Mouse (Mus musculus) ES-Bruce4 (cell line): Measurements from ENCODE around the gene Lhfpl2. TPM values are rescaled to one million over a fixed set of nuclear protein-coding genes. Genes with fewer than 3 reads are reported as not detected.

ENCODE experiments used
- H3K27ac ChIP-seq: 2 replicates; pipeline ENCODE4 v1.5.1; 2012; ENCODE audit warnings: low read length, inconsistent platforms; ENCODE audit not compliant: insufficient read depth
- H3K27me3 ChIP-seq: 2 replicates; pipeline ENCODE4 v1.6.1; 2012; ENCODE audit warnings: mild to moderate bottlenecking, low read length, inconsistent platforms; ENCODE audit not compliant: control insufficient read depth, poor library complexity, insufficient read depth, severe bottlenecking
- H3K36me3 ChIP-seq: 2 replicates; pipeline ENCODE4 v1.6.1; 2012; ENCODE audit warnings: inconsistent platforms, mild to moderate bottlenecking, low read length, moderate library complexity; ENCODE audit not compliant: control insufficient read depth, poor library complexity, insufficient read depth, severe bottlenecking
- H3K4me1 ChIP-seq: one replicate; pipeline ENCODE4 v1.8.1; 2011; ENCODE audit warnings: low read length; ENCODE audit not compliant: control insufficient read depth, insufficient read depth
- H3K4me3 ChIP-seq: 2 replicates; pipeline ENCODE4 v1.5.1; 2011; ENCODE audit warnings: low read depth, mild to moderate bottlenecking, low read length
- H3K9ac ChIP-seq: 2 replicates; pipeline ENCODE4 v1.6.1; 2012; ENCODE audit warnings: low read depth, mild to moderate bottlenecking, inconsistent platforms; ENCODE audit not compliant: poor library complexity, severe bottlenecking
- H3K9me3 ChIP-seq: replicated peaks from 2 replicates; pipeline ENCODE4 v1.6.1; 2012; ENCODE audit warnings: mild to moderate bottlenecking, low read length, inconsistent platforms; ENCODE audit not compliant: control insufficient read depth, poor library complexity, insufficient read depth, severe bottlenecking
- CTCF ChIP-seq: IDR thresholded peaks from one replicate; pipeline ENCODE4 v1.8.1; 2011; ENCODE audit warnings: low read depth, low read length
- EP300 ChIP-seq: IDR thresholded peaks from 2 replicates; pipeline ENCODE4 v1.6.1; 2011; ENCODE audit warnings: low read depth, low read length; ENCODE audit not compliant: insufficient read depth
- POLR2A ChIP-seq: IDR thresholded peaks from one replicate; pipeline ENCODE4 v1.8.1; 2011; ENCODE audit warnings: low read length; ENCODE audit not compliant: insufficient read depth
- polyA plus RNA-seq: library from polyadenylated mRNA; stranded (reverse); fragments of >200 nt; gene quantifications from 2 replicates; pipeline ENCODE4 v1.2.4, GENCODE M21; 2011; ENCODE audit warnings: low read depth; ENCODE audit not compliant: missing spikeins, insufficient read depth, insufficient read length

The Lhfpl2 gene
- polyA plus RNA-seq, 1 experiment, result 12.5 TPM

DNA sequence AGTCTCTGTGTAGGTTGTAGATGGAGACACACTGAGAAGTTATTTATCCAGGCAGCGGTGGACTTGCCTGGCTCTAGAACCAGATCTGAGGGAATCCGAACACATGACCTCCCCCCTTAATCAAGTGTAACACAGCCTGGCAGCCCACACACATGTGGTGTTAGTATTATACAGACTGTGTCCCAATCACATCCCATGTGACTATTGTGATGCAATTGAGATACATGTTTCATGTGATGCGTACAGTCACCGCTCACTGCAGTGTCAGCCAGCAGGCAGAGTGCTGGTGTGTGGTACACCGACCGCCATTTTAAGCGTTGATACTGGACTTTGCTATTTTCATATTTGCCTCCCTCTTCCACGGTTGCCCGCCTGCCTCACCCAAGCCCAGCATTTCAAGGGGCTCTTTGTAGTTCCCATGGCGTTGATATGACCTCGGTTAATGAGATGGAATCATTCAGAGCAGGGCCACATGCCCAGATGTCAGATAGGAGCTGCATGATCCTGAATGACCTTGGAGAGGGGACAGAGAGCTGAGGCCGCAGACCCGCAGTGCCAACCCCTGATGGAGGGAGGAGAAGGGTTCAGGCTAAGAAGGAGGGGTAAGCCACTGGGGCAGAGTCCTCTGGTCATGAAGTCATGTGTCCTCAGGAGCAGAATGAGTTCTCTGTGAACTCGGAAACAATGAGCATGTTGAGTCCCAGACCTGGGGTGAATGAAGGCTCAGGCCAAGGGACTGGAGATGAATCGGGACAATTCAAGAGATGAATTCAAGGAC, 115.1 kb downstream of the Lhfpl2 start:
- TF ChIP-seq EP300 (no peak), CTCF (no peak), POLR2A (no peak)
- H3K27me3 ChIP-seq, result 0 out of 2 replicates have a peak, but pooled peaks cover 2% of the 10 kb centered on the region
- H3K36me3 ChIP-seq, result no peaks in the 10 kb centered on the region
- H3K4me3 ChIP-seq, result no peak overlapping the region
- H3K9ac ChIP-seq, result no peak overlapping the region
- H3K4me1 ChIP-seq, result no peaks in the 10 kb centered on the region
- H3K9me3 ChIP-seq, result no peaks in the 10 kb centered on the region
- H3K27ac ChIP-seq, result no peak overlapping the region

- Histone ChIP-seq H3K9me3 (no peaks in the 10 kb centered on the region), H3K27me3 (0 out of 2 replicates have a peak, but pooled peaks cover 2% of the 10 kb centered on the region), H3K36me3 (no peaks in the 10 kb centered on the region), H3K4me3 (peak overlapping the region; percentile 28), H3K4me1 (no peaks in the 10 kb centered on the region), H3K9ac (no peak overlapping the region), H3K27ac (no peak overlapping the region)
- no peak for TF ChIP-seq CTCF
- no peak for TF ChIP-seq EP300
- TF ChIP-seq POLR2A, result no peak
Measured at GRCm38 (mm10) chr13:94173633-94174576, 116.3 kb downstream of the Lhfpl2 start.

GRCm38 (mm10) chr13:94174577-94175279, 117.1 kb downstream of the Lhfpl2 start:
- Histone ChIP-seq H3K4me1 (no peaks in the 10 kb centered on the region), H3K27ac (no peak overlapping the region), H3K27me3 (0 out of 2 replicates have a peak, but pooled peaks cover 2% of the 10 kb centered on the region), H3K36me3 (no peaks in the 10 kb centered on the region), H3K9ac (no peak overlapping the region), H3K4me3 (peak overlapping the region; percentile 28), H3K9me3 (no peaks in the 10 kb centered on the region)
- no peak for TF ChIP-seq POLR2A
- no peak for TF ChIP-seq CTCF
- no peak for TF ChIP-seq EP300

DNA sequence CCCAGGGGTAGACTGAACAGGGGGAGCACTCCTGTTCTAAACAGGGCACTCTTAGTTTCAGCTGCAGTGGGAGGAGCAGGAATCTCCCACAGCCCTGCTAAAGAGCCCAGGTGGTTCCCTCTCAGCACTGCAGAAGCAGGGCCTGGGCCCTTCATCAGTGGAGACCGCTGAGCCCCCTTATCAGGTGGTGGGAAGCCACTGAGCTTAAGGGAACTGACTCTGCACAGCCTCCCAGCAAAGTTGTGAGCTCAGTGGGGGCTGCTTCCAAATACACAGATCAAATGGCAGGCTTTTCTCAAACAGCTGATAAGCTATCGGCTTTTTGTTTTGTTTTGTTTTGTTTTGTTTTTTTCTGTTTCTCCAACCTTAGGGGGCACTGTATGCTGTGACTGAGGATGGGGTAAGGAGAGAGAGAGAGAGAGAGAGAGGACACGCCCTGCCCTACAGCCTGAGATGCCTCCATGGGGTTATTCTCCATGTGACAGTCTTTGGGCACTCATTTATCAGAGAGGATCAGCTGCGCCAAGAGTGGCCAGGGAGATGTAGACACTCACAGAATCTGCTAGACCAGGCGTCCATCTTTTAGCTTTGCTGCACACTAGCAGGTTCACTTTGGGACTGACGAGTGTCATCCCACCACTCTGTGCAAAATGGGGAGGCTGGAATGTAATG, 117.9 kb downstream of the Lhfpl2 start:
- no peaks in the 10 kb centered on the region for H3K36me3 ChIP-seq
- H3K27ac ChIP-seq, result no peak overlapping the region
- no peak overlapping the region for H3K4me3 ChIP-seq
- no peaks in the 10 kb centered on the region for H3K4me1 ChIP-seq
- no peak overlapping the region for H3K9ac ChIP-seq
- no peak for TF ChIP-seq POLR2A
- no peak for TF ChIP-seq CTCF
- no peak for TF ChIP-seq EP300
- H3K27me3 ChIP-seq, result 0 out of 2 replicates have a peak, but pooled peaks cover 2% of the 10 kb centered on the region
- no peaks in the 10 kb centered on the region for H3K9me3 ChIP-seq

GRCm38 (mm10) chr13:94177148-94177547, 119.6 kb downstream of the Lhfpl2 start:
- Histone ChIP-seq H3K27ac (no peak overlapping the region), H3K4me1 (no peaks in the 10 kb centered on the region), H3K9ac (no peak overlapping the region), H3K36me3 (no peaks in the 10 kb centered on the region), H3K9me3 (no peaks in the 10 kb centered on the region), H3K4me3 (no peak overlapping the region), H3K27me3 (0 out of 2 replicates have a peak, but pooled peaks cover 2% of the 10 kb centered on the region)
- TF ChIP-seq CTCF (peak; percentile 41), POLR2A (no peak)
